9 mouse cellular contexts compared by ENCODE assay signal in the genomic region with DNA sequence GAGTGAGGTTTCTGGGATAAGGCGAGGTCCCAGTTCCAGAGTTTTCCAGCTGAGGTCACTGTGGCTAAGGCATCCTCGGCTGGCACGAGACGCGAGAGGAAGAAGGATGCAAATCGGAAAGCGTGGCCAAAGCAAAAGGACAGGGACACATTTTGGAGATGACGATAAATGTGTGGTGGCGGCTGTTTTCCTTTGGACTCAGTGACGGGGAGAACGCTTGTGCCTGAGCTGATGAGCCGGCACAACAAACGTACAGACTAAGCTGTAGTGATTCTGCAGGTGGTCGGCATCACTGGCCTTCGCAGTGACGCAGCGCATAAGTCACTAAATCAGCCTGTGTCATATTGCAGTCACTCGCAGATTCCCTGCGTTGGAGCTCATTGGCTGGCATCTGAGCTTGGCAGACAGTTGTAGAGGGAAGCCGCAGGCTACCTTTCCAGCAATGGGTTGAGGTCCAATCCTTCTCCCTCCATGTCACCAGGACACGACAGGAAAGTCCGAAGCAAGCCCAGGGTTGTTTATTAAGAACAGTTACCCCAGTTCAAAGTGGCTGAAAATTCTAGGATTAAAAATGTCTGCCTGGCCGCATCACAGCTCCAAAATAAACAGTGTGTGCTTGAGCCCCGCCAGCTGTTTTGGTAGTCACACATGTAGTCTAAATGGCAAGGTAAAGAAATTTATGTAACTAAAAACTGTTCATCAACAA. TPM values are rescaled to one million over a fixed set of nuclear protein-coding genes. Genes with fewer than 3 reads are reported as not detected.
DNase-seq lines count a peak whose midpoint lies in the region; ATAC-seq lines count a peak whose summit lies in the region.
"Had no signal": no experiment of that assay in that cellular context is flagged by ENCODE, and none has a peak within 500 bp of the region (broad histone marks: within the 10 kb centered on the region; RNA-seq: fewer than 3 reads in every experiment).

No protein-coding gene starts in this region.

- no peak overlapping the region for H3K9ac ChIP-seq in embryonic facial prominence, embryonic 14.5 days (ENCODE audit: low read depth, low read length)
- no peak overlapping the region for H3K9ac ChIP-seq in hindbrain, embryonic 13.5 days
- H3K9ac ChIP-seq: neural tube, embryonic 13.5 days had no signal

- H3K4me1 ChIP-seq in embryonic facial prominence, embryonic 14.5 days (ENCODE audit: control insufficient read depth, insufficient read depth, low read length): no peaks in the 10 kb centered on the region
- no peaks in the 10 kb centered on the region for H3K4me1 ChIP-seq in embryonic facial prominence, embryonic 10.5 days
- H3K4me1 ChIP-seq in hindbrain, embryonic 13.5 days (replicated peaks): peaks cover 13% of the 10 kb centered on the region

- H3K36me3 ChIP-seq in embryonic facial prominence, embryonic 14.5 days (ENCODE audit: control insufficient read depth, insufficient read depth, low read length): no peaks in the 10 kb centered on the region
- H3K36me3 ChIP-seq in embryonic facial prominence, embryonic 10.5 days (replicated peaks): no peaks in the 10 kb centered on the region
- no peaks in the 10 kb centered on the region for H3K36me3 ChIP-seq in hindbrain, embryonic 13.5 days
- H3K36me3 ChIP-seq: neural tube, embryonic 13.5 days had no signal

- H3K4me3 ChIP-seq in embryonic facial prominence, embryonic 14.5 days (ENCODE audit: low read depth, low read length): no peak overlapping the region
- H3K4me3 ChIP-seq in embryonic facial prominence, embryonic 10.5 days: no peak overlapping the region
- no peak overlapping the region for H3K4me3 ChIP-seq in hindbrain, embryonic 13.5 days
- H3K4me3 ChIP-seq: neural tube, embryonic 13.5 days had no signal

- DNase-seq in embryonic facial prominence, embryonic 14.5 days (ENCODE audit: low spot score): no peak
- DNase-seq in embryonic facial prominence, embryonic 10.5 days (ENCODE audit: low spot score): no peak
- peak; percentile 62 for DNase-seq in right cerebral cortex, adult 18-20 months
- no peak for DNase-seq in right cerebral cortex, postnatal 4 days
- DNase-seq in layer of hippocampus, postnatal 14 days (ENCODE audit: low spot score in 2 of 2): peak; percentile 14 to 28
- DNase-seq in right cerebral cortex, postnatal 14 days: peak; percentile 19
- no peak for DNase-seq in thymus, postnatal 4 days

- no peaks in the 10 kb centered on the region for H3K9me3 ChIP-seq in embryonic facial prominence, embryonic 14.5 days (ENCODE audit: control insufficient read depth, low read length)
- no peaks in the 10 kb centered on the region for H3K9me3 ChIP-seq in embryonic facial prominence, embryonic 10.5 days
- H3K9me3 ChIP-seq in hindbrain, embryonic 13.5 days: no peaks in the 10 kb centered on the region
- H3K9me3 ChIP-seq: neural tube, embryonic 13.5 days had no signal

- no peaks in the 10 kb centered on the region for H3K27me3 ChIP-seq in embryonic facial prominence, embryonic 14.5 days (replicated peaks; ENCODE audit: control insufficient read depth, insufficient read depth, low read length)
- no peaks in the 10 kb centered on the region for H3K27me3 ChIP-seq in embryonic facial prominence, embryonic 10.5 days (replicated peaks; ENCODE audit: low read depth, poor library complexity, severe bottlenecking)
- no peaks in the 10 kb centered on the region for H3K27me3 ChIP-seq in hindbrain, embryonic 13.5 days
- H3K27me3 ChIP-seq: neural tube, embryonic 13.5 days had no signal

- no peak overlapping the region for H3K27ac ChIP-seq in embryonic facial prominence, embryonic 14.5 days (replicated peaks; ENCODE audit: low read depth, low read length)
- H3K27ac ChIP-seq in embryonic facial prominence, embryonic 10.5 days (replicated peaks): no peak overlapping the region
- no peak overlapping the region for H3K27ac ChIP-seq in hindbrain, embryonic 13.5 days
- H3K27ac ChIP-seq: neural tube, embryonic 13.5 days had no signal

- WGBS in embryonic facial prominence, embryonic 14.5 days: 64% methylated on average over 24 of the region's 24 CpGs
- 85% methylated on average over 24 of the region's 24 CpGs for WGBS in embryonic facial prominence, embryonic 10.5 days
- 78% methylated on average over 24 of the region's 24 CpGs for WGBS in hindbrain, embryonic 13.5 days

- ATAC-seq in embryonic facial prominence, embryonic 14.5 days (ENCODE audit: low read depth): no peak
- no peak for ATAC-seq in hindbrain, embryonic 13.5 days (ENCODE audit: low FRiP score)

- peak overlapping the region; percentile 27 for H3K4me2 ChIP-seq in embryonic facial prominence, embryonic 14.5 days (ENCODE audit: low read depth, low read length)
- no peak overlapping the region for H3K4me2 ChIP-seq in hindbrain, embryonic 13.5 days
- H3K4me2 ChIP-seq: neural tube, embryonic 13.5 days had no signal

RNA-seq across cellular contexts. Expression of a gene that starts 39.7 kb away (rescaled TPM):
- 795 and 892 TPM in 2 replicates for polyA plus RNA-seq in embryonic facial prominence, embryonic 14.5 days (2014; fragmentation: Nextera tagmentation; extraction: Ambion mirVana)
- polyA plus RNA-seq in embryonic facial prominence, embryonic 10.5 days (2016; fragmentation: Nextera tagmentation; extraction: Ambion mirVana): 805 and 857 TPM in 2 replicates
- 100 to 1,000 TPM; 348 to 362 TPM for total RNA-seq in layer of hippocampus, postnatal 14 days (2021)
- polyA plus RNA-seq in hindbrain, embryonic 13.5 days (2015; fragmentation: Nextera tagmentation; extraction: Ambion mirVana): 829 and 850 TPM in 2 replicates

RNA-seq across cellular contexts. Expression of a gene that starts 40.4 kb away (rescaled TPM):
- polyA plus RNA-seq in embryonic facial prominence, embryonic 14.5 days (2014; fragmentation: Nextera tagmentation; extraction: Ambion mirVana): 36.3 and 40.0 TPM in 2 replicates
- polyA plus RNA-seq in embryonic facial prominence, embryonic 10.5 days (2016; fragmentation: Nextera tagmentation; extraction: Ambion mirVana): 38.7 and 40.4 TPM in 2 replicates
- total RNA-seq in layer of hippocampus, postnatal 14 days (2021): 10 to 100 TPM; 23.7 to 25.6 TPM
- polyA plus RNA-seq in hindbrain, embryonic 13.5 days (2015; fragmentation: Nextera tagmentation; extraction: Ambion mirVana): 20.9 and 21.4 TPM in 2 replicates

Comparison
In these comparisons a context has a peak if more than half of its experiments do, and no peak if none do; other contexts are left out.
1. DNase-seq: peak in right cerebral cortex, adult 18-20 months (single experiment), layer of hippocampus, postnatal 14 days (2 of 2) and right cerebral cortex, postnatal 14 days (single experiment); none in embryonic facial prominence, embryonic 14.5 days (single experiment), embryonic facial prominence, embryonic 10.5 days (single experiment), right cerebral cortex, postnatal 4 days (single experiment) and thymus, postnatal 4 days (single experiment).